Mouse (Mus musculus): ENCODE data around the gene Tlr9. TPM values are rescaled to one million over a fixed set of nuclear protein-coding genes. Genes with fewer than 3 reads are reported as not detected.
A peak's percentile ranks its signal among the peaks of the same experiment; 100 is the strongest.

The Tlr9 gene
- polyA plus RNA-seq, 1 experiment from 2014 or later = 0.07 TPM

DNA sequence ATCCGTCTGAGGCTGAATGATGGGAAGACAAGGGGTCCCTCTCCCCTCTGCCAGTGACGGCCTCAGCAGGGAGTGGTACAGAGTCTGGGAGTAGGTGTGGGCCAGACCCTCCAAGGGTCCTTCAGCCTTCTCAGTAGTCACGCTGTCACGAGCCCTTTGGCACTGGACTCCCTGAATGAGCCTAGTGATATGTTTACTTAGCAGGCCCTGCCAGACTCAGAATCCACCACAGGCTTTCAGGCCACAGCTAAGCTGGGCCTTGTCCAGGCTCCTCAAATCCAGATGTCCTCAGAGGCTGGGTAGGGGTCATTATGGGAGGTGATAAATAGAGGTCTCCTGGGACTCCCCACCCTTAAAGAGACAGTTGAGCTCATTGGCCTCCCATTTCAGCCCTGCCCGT, 14.2 kb upstream of the Tlr9 start:
- WGBS = 92% methylated on average over 5 of the region's 5 CpGs
- Histone ChIP-seq H3K4me1 (ENCODE audit: control insufficient read depth, insufficient read depth, low read length) (peaks cover 13% of the 10 kb centered on the region; the same call in 1 of the 2 replicates), H3K9ac (ENCODE audit: low read depth, low read length) (no peak overlapping the region), H3K4me3 (ENCODE audit: low read depth, low read length) (no peak overlapping the region), H3K4me2 (ENCODE audit: low read depth, low read length) (no peak overlapping the region), H3K9me3 (ENCODE audit: control insufficient read depth, low read length) (no peaks in the 10 kb centered on the region), H3K36me3 (ENCODE audit: control insufficient read depth, insufficient read depth, low read length) (peaks cover 21% of the 10 kb centered on the region), H3K27ac (replicated peaks; ENCODE audit: low read depth, low read length) (no peak overlapping the region), H3K27me3 (replicated peaks; ENCODE audit: control insufficient read depth, insufficient read depth, low read length) (no peaks in the 10 kb centered on the region)
- DNase-seq (ENCODE audit: low spot score) (no peak), ATAC-seq (ENCODE audit: low read depth) (no peak)

DNA sequence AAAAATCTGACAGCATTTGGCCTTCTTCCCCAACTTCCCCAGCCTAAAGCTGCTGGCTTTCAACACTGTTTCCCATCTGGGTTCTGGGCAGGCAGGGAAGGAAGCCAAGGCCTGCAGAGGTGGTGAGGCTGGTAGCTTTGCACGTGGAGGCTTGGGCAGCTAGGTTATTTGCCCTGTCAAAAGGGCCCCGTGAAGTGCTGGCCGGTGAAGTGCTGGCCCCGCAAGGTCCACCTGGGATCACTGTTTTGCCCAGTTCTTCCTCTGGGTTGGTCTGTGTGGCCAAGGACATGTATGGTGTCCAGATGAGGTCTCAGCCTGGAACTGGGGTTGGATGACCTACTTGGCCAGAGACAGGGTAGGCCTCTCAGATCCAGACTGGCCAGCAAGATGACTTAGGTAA, 12.4 kb upstream of the Tlr9 start:
- Histone ChIP-seq H3K36me3 (ENCODE audit: control insufficient read depth, insufficient read depth, low read length) (peaks cover 38% of the 10 kb centered on the region), H3K4me1 (ENCODE audit: control insufficient read depth, insufficient read depth, low read length) (0 out of 2 replicates have a peak, but pooled peaks cover 3% of the 10 kb centered on the region), H3K27me3 (replicated peaks; ENCODE audit: control insufficient read depth, insufficient read depth, low read length) (no peaks in the 10 kb centered on the region), H3K9ac (ENCODE audit: low read depth, low read length) (no peak overlapping the region), H3K27ac (replicated peaks; ENCODE audit: low read depth, low read length) (no peak overlapping the region), H3K4me2 (ENCODE audit: low read depth, low read length) (no peak overlapping the region), H3K4me3 (ENCODE audit: low read depth, low read length) (no peak overlapping the region), H3K9me3 (ENCODE audit: control insufficient read depth, low read length) (no peaks in the 10 kb centered on the region)
- no peak for ATAC-seq (ENCODE audit: low read depth)
- DNase-seq (ENCODE audit: low spot score) = no peak
- WGBS = 91% methylated on average over 4 of the region's 4 CpGs

DNA sequence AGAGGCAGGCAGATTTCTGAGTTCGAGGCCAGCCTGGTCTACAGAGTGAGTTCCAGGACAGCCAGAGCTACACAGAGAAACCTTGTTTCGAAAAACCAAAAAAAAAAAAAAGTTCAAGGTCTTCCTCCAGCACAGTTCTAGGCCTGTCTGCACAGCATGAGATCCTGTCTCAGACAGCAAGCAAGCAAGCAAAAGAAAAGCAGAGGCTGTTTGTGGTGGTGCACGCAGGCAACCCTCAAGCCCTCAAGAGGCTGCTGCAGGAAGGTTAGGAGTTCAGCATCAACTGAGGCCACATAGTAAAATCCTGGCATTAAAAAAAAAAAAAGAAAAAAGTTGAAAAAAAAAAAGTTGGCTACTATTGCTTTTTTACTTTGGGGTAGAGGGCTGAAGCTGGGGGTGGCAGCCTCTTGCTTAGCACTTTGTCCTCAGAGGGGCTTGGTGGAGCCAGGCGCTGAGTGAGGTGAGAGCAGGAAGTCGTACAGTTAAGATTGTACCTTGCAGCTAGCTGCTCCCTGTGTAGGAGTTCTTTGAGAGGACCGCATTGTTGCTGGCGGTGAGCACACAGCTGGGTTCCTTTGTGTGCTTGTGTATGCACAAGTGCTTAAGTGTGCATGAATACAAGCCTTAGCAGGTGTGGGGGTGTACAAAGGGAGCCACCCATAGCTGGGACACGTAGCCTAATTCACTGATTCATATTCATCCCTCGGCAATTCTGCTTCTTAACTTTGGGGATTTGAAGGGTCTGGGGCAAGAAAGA, 11.4 kb upstream of the Tlr9 start:
- no peaks in the 10 kb centered on the region for H3K27me3 ChIP-seq (replicated peaks; ENCODE audit: control insufficient read depth, insufficient read depth, low read length)
- H3K9me3 ChIP-seq (ENCODE audit: control insufficient read depth, low read length) = no peaks in the 10 kb centered on the region
- H3K36me3 ChIP-seq (ENCODE audit: control insufficient read depth, insufficient read depth, low read length) = peaks cover 45% of the 10 kb centered on the region
- H3K27ac ChIP-seq (replicated peaks; ENCODE audit: low read depth, low read length) = peak overlapping the region; percentile 74; the same call in 1 of the 2 replicates
- DNase-seq (ENCODE audit: low spot score) = no peak
- peak overlapping the region; percentile 60 for H3K4me2 ChIP-seq (ENCODE audit: low read depth, low read length)
- ATAC-seq (ENCODE audit: low read depth) = no peak
- WGBS = 55% methylated on average over 9 of the region's 9 CpGs
- peak overlapping the region; percentile 61 for H3K9ac ChIP-seq (ENCODE audit: low read depth, low read length)
- H3K4me1 ChIP-seq (ENCODE audit: control insufficient read depth, insufficient read depth, low read length) = 0 out of 2 replicates have a peak, but pooled peaks cover 3% of the 10 kb centered on the region
- H3K4me3 ChIP-seq (ENCODE audit: low read depth, low read length) = no peak overlapping the region; the same call in 1 of the 2 replicates

DNA sequence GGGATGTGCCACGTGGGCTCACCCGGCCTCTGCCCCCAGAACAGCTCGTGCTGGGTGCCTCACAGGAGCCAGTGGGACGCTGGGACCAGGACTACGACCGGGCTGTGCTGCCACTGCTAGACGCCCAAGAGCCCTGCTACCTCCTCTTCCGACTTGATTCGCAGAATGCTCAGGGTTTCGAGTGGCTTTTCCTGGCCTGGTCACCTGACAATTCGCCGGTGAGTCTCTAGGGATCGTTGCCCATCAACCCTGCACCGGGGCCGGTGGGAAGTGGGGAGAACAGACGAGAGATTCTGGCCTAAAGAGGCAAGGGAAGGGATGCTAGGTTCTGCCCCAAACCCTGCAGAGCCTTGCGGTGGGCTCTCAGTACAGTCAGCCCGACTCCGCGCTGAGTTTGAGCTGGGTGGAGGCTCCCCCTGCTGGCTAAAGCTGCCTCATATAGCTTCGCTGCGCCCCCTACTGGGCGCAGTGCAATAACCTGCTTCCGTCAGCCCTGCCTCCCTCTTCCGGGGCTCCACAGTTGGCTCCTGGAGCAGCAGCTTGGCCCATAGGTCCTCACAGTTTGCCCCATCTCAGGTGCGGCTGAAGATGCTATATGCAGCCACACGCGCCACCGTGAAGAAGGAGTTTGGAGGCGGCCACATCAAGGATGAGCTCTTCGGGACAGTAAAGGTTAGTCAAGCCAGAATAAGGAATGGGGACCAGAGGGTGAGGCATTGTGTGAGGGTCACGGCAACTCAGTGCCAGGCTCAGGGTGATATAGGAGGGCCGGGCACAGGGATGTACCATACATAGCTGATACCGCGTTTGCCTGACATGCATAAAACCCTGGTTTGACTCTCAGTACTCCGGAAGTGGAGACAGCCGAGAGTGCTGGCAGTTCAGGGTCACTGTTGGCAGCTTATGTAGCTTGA, 10.5 kb upstream of the Tlr9 start:
- ATAC-seq (ENCODE audit: low read depth) (peak; percentile 88), DNase-seq (ENCODE audit: low spot score) (peak; percentile 94)
- 24% methylated on average over 27 of the region's 37 CpGs for WGBS
- H3K27ac ChIP-seq (replicated peaks; ENCODE audit: low read depth, low read length) = peak overlapping the region; percentile 74
- H3K9me3 ChIP-seq (ENCODE audit: control insufficient read depth, low read length) = no peaks in the 10 kb centered on the region
- H3K4me1 ChIP-seq (ENCODE audit: control insufficient read depth, insufficient read depth, low read length) = 0 out of 2 replicates have a peak, but pooled peaks cover 3% of the 10 kb centered on the region
- H3K4me3 ChIP-seq (ENCODE audit: low read depth, low read length) = peak overlapping the region; percentile 34
- peak overlapping the region; percentile 60 for H3K4me2 ChIP-seq (ENCODE audit: low read depth, low read length)
- H3K27me3 ChIP-seq (replicated peaks; ENCODE audit: control insufficient read depth, insufficient read depth, low read length) = no peaks in the 10 kb centered on the region
- peak overlapping the region; percentile 61 for H3K9ac ChIP-seq (ENCODE audit: low read depth, low read length)
- peaks cover 43% of the 10 kb centered on the region for H3K36me3 ChIP-seq (ENCODE audit: control insufficient read depth, insufficient read depth, low read length)

DNA sequence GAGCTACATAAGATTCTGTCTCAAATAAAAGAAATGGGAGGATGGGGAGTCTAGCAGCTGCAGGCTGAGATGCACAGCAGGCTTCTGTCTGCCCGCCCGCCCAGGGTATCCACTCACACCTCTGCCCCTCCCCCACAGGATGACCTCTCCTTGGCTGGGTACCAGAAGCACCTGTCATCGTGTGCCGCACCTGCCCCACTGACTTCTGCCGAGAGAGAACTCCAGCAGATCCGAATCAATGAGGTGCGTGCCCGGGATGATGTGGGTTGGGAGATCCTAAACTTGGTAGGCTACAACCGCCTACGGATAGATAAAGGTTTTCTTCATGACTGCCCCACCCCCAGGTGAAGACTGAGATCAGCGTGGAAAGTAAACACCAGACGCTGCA, 9.8 kb upstream of the Tlr9 start:
- 0 out of 2 replicates have a peak, but pooled peaks cover 3% of the 10 kb centered on the region for H3K4me1 ChIP-seq (ENCODE audit: control insufficient read depth, insufficient read depth, low read length)
- peak overlapping the region; percentile 41; the same call in 1 of the 2 replicates for H3K9ac ChIP-seq (ENCODE audit: low read depth, low read length)
- H3K27me3 ChIP-seq (replicated peaks; ENCODE audit: control insufficient read depth, insufficient read depth, low read length) = no peaks in the 10 kb centered on the region
- WGBS = 87% methylated on average over 12 of the region's 12 CpGs
- no peak for ATAC-seq (ENCODE audit: low read depth)
- no peaks in the 10 kb centered on the region for H3K9me3 ChIP-seq (ENCODE audit: control insufficient read depth, low read length)
- DNase-seq (ENCODE audit: low spot score) = no peak
- peaks cover 40% of the 10 kb centered on the region for H3K36me3 ChIP-seq (ENCODE audit: control insufficient read depth, insufficient read depth, low read length)
- H3K4me3 ChIP-seq (ENCODE audit: low read depth, low read length) = no peak overlapping the region
- H3K4me2 ChIP-seq (ENCODE audit: low read depth, low read length) = no peak overlapping the region
- H3K27ac ChIP-seq (replicated peaks; ENCODE audit: low read depth, low read length) = no peak overlapping the region

DNA sequence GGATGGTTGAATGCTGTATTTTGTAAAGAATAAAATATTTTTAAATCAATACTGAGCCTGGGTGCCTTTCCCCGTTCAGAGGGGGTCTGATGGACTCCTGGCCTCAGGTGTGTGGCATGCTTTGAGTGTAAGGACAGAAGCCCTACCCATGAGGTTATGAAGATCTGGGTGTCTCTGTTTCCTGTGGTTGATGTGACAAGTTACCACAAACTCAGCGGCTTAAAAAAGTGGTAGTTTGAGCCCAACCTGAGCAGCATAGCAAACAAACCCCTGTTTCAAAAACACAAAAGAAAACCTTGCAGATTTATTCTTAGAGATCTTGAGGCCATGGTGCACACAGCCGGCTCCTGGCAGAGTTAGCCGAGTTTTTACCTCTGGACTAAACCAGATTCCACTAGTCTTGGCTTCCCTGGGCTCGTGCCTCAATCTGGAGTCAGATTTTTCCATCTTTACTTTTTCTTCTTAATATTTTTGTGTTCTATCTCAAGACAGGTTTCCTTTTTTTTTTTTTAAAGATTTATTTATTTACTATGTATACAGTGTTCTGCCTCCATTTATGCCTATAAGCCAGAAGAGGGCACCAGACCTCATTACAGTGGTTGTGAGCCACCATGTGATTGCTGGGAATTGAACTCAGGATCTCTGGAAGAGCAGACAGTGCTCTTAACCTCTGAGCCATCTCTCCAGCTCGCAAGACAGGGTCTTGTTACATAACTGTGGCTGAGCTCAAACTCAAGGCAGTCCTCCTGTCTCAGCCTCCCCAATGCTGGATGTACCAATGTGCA, 6.9 kb upstream of the Tlr9 start:
- DNase-seq (ENCODE audit: low spot score) = no peak
- no peak for ATAC-seq (ENCODE audit: low read depth)
- Histone ChIP-seq H3K4me1 (ENCODE audit: control insufficient read depth, insufficient read depth, low read length) (0 out of 2 replicates have a peak, but pooled peaks cover 3% of the 10 kb centered on the region), H3K27ac (replicated peaks; ENCODE audit: low read depth, low read length) (no peak overlapping the region), H3K36me3 (ENCODE audit: control insufficient read depth, insufficient read depth, low read length) (peaks cover 33% of the 10 kb centered on the region), H3K9ac (ENCODE audit: low read depth, low read length) (no peak overlapping the region), H3K27me3 (replicated peaks; ENCODE audit: control insufficient read depth, insufficient read depth, low read length) (no peaks in the 10 kb centered on the region), H3K4me2 (ENCODE audit: low read depth, low read length) (no peak overlapping the region), H3K4me3 (ENCODE audit: low read depth, low read length) (no peak overlapping the region), H3K9me3 (ENCODE audit: control insufficient read depth, low read length) (no peaks in the 10 kb centered on the region)
- 79% methylated on average over 6 of the region's 6 CpGs for WGBS

DNA sequence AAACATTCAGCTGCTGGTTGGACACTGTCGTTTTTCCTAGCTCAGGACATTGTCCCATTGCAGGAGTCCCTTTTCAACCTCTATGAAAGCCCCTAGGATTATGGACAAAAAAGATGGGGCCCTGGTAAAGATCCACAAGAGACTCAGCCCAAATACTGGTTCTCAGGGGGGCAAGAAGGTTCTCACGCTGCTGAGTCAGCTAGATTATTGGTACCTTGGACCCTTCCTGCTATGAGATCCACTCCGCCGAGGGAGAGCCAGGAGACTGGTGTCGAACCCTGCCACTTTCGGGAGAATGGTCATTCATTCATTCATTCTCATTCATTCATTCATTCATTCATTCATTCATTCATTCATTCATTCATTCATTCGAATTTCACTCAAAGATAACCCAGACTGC, 5.4 kb upstream of the Tlr9 start:
- H3K4me3 ChIP-seq (ENCODE audit: low read depth, low read length) = no peak overlapping the region
- no peak overlapping the region for H3K9ac ChIP-seq (ENCODE audit: low read depth, low read length)
- ATAC-seq (ENCODE audit: low read depth) (no peak), DNase-seq (ENCODE audit: low spot score) (no peak)
- 83% methylated on average over 7 of the region's 7 CpGs for WGBS
- no peak overlapping the region for H3K27ac ChIP-seq (replicated peaks; ENCODE audit: low read depth, low read length)
- H3K4me2 ChIP-seq (ENCODE audit: low read depth, low read length) = no peak overlapping the region
- no peaks in the 10 kb centered on the region for H3K9me3 ChIP-seq (ENCODE audit: control insufficient read depth, low read length)
- H3K27me3 ChIP-seq (replicated peaks; ENCODE audit: control insufficient read depth, insufficient read depth, low read length) = no peaks in the 10 kb centered on the region
- H3K36me3 ChIP-seq (ENCODE audit: control insufficient read depth, insufficient read depth, low read length) = peaks cover 33% of the 10 kb centered on the region
- no peaks in the 10 kb centered on the region for H3K4me1 ChIP-seq (ENCODE audit: control insufficient read depth, insufficient read depth, low read length)

DNA sequence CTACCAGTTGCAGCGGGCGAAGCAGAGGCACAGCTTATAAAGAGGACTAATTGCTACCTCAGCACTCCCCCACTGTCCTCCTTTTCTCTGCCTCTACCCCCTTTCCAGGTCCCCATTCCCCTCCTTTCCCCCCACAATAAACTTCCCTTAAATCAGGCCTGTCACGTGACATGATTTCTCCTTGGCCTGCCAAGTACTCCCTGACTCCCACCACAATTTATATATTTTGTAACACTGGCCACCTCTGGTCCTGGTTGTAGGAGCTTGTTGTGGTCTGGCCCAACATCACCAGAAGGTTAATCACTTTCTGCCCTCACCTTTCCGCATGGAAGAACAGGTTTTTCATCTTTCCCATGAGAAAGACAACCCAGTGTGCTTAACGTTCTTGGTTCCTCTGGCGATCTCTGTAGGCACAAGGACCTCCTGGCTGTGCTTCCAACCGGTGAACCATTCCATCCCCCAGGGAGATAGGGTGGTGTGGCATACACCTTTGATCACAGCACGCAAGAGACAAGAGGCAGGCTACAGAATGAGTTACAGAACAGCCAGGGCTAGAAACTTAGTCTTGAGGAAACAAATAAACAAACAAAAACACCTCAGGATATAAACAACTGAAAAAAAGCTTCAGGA, 1.4 kb upstream of the Tlr9 start:
- Histone ChIP-seq H3K4me1 (ENCODE audit: control insufficient read depth, insufficient read depth, low read length) (0 out of 2 replicates have a peak, but pooled peaks cover 3% of the 10 kb centered on the region), H3K27ac (replicated peaks; ENCODE audit: low read depth, low read length) (no peak overlapping the region), H3K4me3 (ENCODE audit: low read depth, low read length) (no peak overlapping the region), H3K4me2 (ENCODE audit: low read depth, low read length) (no peak overlapping the region), H3K27me3 (replicated peaks; ENCODE audit: control insufficient read depth, insufficient read depth, low read length) (peaks cover 8% of the 10 kb centered on the region), H3K9ac (ENCODE audit: low read depth, low read length) (no peak overlapping the region), H3K9me3 (ENCODE audit: control insufficient read depth, low read length) (no peaks in the 10 kb centered on the region), H3K36me3 (ENCODE audit: control insufficient read depth, insufficient read depth, low read length) (no peaks in the 10 kb centered on the region)
- 61% methylated on average over 8 of the region's 8 CpGs for WGBS
- ATAC-seq (ENCODE audit: low read depth) = no peak
- no peak for DNase-seq (ENCODE audit: low spot score)
